Mouse (Mus musculus) adrenal gland, postnatal 25 days (tissue): ENCODE measurements around the gene Prrt1. TPM values are rescaled to one million over a fixed set of nuclear protein-coding genes. Genes with fewer than 3 reads are reported as not detected.

ENCODE experiments used
- DNase-seq: peaks from one replicate; pipeline ENCODE4 v3.0.0; 2021; ENCODE audit warnings: mixed read lengths
- long read RNA-seq: library from polyadenylated mRNA; stranded (forward); transcript quantifications from one replicate; pipeline ENCODE4 v2.0.0, GENCODE M21; 2021
- total RNA-seq: library from RNA; stranded (reverse); gene quantifications from 2 replicates; pipeline ENCODE4 v1.2.3, GENCODE M21; 2021

Prrt1 gene
- total RNA-seq, result 10.8 and 13.5 TPM in 2 replicates
- long read RNA-seq, partial matches to known transcripts, result 0 of 1 reads
- long read RNA-seq, other reads (novel, unspliced or antisense), result 1 of 1 reads

GRCm38 (mm10) chr17:34629221-34629751 is at the start of gene Prrt1:
Gene Prrt1 (plus strand): TSS chr17:34629533.
- DNase-seq, result no peak

- DNase-seq, result no peak
These were observed 46.8 kb upstream of the Prrt1 start for GRCm38 (mm10) chr17:34582528-34582927.

GRCm38 (mm10) chr17:34583397-34583796 is 45.9 kb upstream of the Prrt1 start:
- no peak for DNase-seq

- DNase-seq, result no peak
These were observed 45.5 kb upstream of the Prrt1 start for GRCm38 (mm10) chr17:34583819-34584218.

- DNase-seq, result no peak
These were observed 44.2 kb upstream of the Prrt1 start for GRCm38 (mm10) chr17:34585121-34585520.

GRCm38 (mm10) chr17:34585877-34586771 is 43.2 kb upstream of the Prrt1 start:
- no peak for DNase-seq

GRCm38 (mm10) chr17:34586796-34587422 is 42.4 kb upstream of the Prrt1 start:
- DNase-seq, result peak; percentile 89

GRCm38 (mm10) chr17:34587423-34587811 is 41.9 kb upstream of the Prrt1 start:
- peak; percentile 98 for DNase-seq

GRCm38 (mm10) chr17:34587814-34588213 is 41.5 kb upstream of the Prrt1 start:
- no peak for DNase-seq

GRCm38 (mm10) chr17:34588767-34589166 is 40.6 kb upstream of the Prrt1 start:
- no peak for DNase-seq

GRCm38 (mm10) chr17:34589206-34589605 is 40.1 kb upstream of the Prrt1 start:
- DNase-seq, result no peak

GRCm38 (mm10) chr17:34589681-34590101 is 39.6 kb upstream of the Prrt1 start, which contains the start of gene Gpsm3:
Gene Gpsm3 (plus strand): TSS chr17:34589806.
- no peak for DNase-seq

GRCm38 (mm10) chr17:34590154-34590987 is 39.0 kb upstream of the Prrt1 start:
- DNase-seq, result no peak

- no peak for DNase-seq
These were observed 38.0 kb upstream of the Prrt1 start, which contains the start of gene Pbx2 for GRCm38 (mm10) chr17:34591029-34591993. Gene Pbx2 (plus strand): TSS chr17:34591266.

GRCm38 (mm10) chr17:34591994-34592375 is 37.3 kb upstream of the Prrt1 start:
- peak; percentile 97 for DNase-seq

GRCm38 (mm10) chr17:34592581-34593549 is 36.5 kb upstream of the Prrt1 start:
- no peak for DNase-seq

GRCm38 (mm10) chr17:34593752-34594525 is 35.4 kb upstream of the Prrt1 start:
- DNase-seq, result no peak

- no peak for DNase-seq
These were observed 33.2 kb upstream of the Prrt1 start for GRCm38 (mm10) chr17:34596098-34596497.
